Mouse (Mus musculus) hindbrain, postnatal 0 days (tissue): ENCODE data around the gene Zfp513. TPM values are rescaled to one million over a fixed set of nuclear protein-coding genes. Genes with fewer than 3 reads are reported as not detected.

Experiments used
- ATAC-seq: fragments of 200-750 bp; cut with Nextera tagmentation; 2 replicates; pipeline ENCODE4 v1.8.0; 2017; ENCODE audit warnings: mild to moderate bottlenecking, moderate TSS enrichment, moderate library complexity
- DNase-seq: peaks from one replicate; pipeline ENCODE4 v3.0.0-alpha.2; 2015; ENCODE audit warnings: low spot score
- H3K27ac ChIP-seq: fragments of 300-500 bp; sonication (generic); 2 replicates; pipeline ENCODE4 v1.5.1; 2014; ENCODE audit warnings: mild to moderate bottlenecking
- H3K27me3 ChIP-seq: fragments of 300-500 bp; sonication (generic); 2 replicates; pipeline ENCODE4 v1.6.1; 2014; ENCODE audit warnings: low read length, mixed read lengths; ENCODE audit not compliant: insufficient read depth
- H3K36me3 ChIP-seq: fragments of 300-500 bp; sonication (generic); 2 replicates; pipeline ENCODE4 v1.6.1; 2014; ENCODE audit warnings: low read length, mixed read lengths; ENCODE audit not compliant: insufficient read depth
- H3K4me1 ChIP-seq: fragments of 300-500 bp; sonication (generic); 2 replicates; pipeline ENCODE4 v1.6.1; 2014; ENCODE audit warnings: antibody characterized with exemption, low read length, mixed read lengths; ENCODE audit not compliant: insufficient read depth
- H3K4me2 ChIP-seq: fragments of 300-500 bp; sonication (generic); 2 replicates; pipeline ENCODE4 v1.6.1; 2014; ENCODE audit warnings: low read depth, mild to moderate bottlenecking, low read length, moderate library complexity, mixed read lengths
- H3K4me3 ChIP-seq: fragments of 300-500 bp; sonication (generic); 2 replicates; pipeline ENCODE4 v1.5.1; 2014; ENCODE audit warnings: low read length
- H3K9ac ChIP-seq: fragments of 300-500 bp; sonication (generic); replicated peaks from 2 replicates; pipeline ENCODE4 v1.6.1; 2014; ENCODE audit warnings: mild to moderate bottlenecking, low read length, moderate library complexity, mixed read lengths
- H3K9me3 ChIP-seq: fragments of 300-500 bp; sonication (generic); 2 replicates; pipeline ENCODE4 v1.6.1; 2016; ENCODE audit warnings: low read length, mixed read lengths
- CTCF ChIP-seq: IDR thresholded peaks from 2 replicates; pipeline ENCODE4 v1.5.1; 2016; ENCODE audit warnings: antibody characterized with exemption, control low read depth, low read depth
- WGBS: fragments of 180-500 bp; shearing (Covaris S2); extraction: QIAGEN DNeasy Blood & Tissue Kit; methylation state at CpG from one replicate; pipeline ENCODE4 v1.1.7; 2014; 5-methylcytosine and 5-hydroxymethylcytosine counted together
- polyA plus RNA-seq: library from polyadenylated mRNA; unstranded; fragments of >200 nt; fragmentation: Nextera tagmentation; extraction: Ambion mirVana; gene quantifications from 2 replicates; pipeline ENCODE4 v1.2.1, GENCODE M21; 2015
- total RNA-seq: library from RNA; depleted of rRNA; stranded (reverse); fragments of >200 nt; gene quantifications from 2 replicates; pipeline ENCODE4 v1.2.3, GENCODE M21; 2014

Gene Zfp513
- total and polyA plus RNA-seq, 2 experiments from 2014 or later: 9.6 to 11.4 TPM

DNA sequence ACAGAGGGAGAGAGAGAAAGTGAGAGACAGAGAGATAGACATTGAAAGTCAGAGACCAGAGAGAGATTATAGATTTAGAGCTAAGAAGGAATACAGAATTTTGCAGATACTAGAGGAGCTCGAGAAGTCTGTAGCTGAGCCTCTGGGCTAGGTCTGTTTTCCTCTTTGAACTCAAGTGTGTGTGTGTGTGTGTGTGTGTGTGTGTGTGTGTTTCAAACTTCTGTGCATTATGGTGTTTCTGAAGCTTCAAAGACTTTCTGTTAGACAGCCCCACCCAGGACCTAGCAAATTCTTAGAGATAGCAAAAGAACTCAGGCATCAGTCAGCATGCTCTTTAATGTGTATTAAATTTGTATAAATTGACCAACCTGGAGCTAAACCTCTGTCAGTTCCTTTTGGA lies 24.5 kb upstream of the Zfp513 start:
- 88% methylated on average over 1 of the region's 1 CpGs for WGBS
- TF ChIP-seq CTCF: no peak
- H3K36me3 ChIP-seq: no peaks in the 10 kb centered on the region
- H3K4me3 ChIP-seq: no peak overlapping the region
- no peak overlapping the region for H3K27ac ChIP-seq
- ATAC-seq (no peak), DNase-seq (no peak)
- no peak overlapping the region for H3K9ac ChIP-seq
- H3K4me2 ChIP-seq: no peak overlapping the region
- H3K4me1 ChIP-seq: no peaks in the 10 kb centered on the region
- H3K9me3 ChIP-seq: no peaks in the 10 kb centered on the region
- no peaks in the 10 kb centered on the region for H3K27me3 ChIP-seq

DNA sequence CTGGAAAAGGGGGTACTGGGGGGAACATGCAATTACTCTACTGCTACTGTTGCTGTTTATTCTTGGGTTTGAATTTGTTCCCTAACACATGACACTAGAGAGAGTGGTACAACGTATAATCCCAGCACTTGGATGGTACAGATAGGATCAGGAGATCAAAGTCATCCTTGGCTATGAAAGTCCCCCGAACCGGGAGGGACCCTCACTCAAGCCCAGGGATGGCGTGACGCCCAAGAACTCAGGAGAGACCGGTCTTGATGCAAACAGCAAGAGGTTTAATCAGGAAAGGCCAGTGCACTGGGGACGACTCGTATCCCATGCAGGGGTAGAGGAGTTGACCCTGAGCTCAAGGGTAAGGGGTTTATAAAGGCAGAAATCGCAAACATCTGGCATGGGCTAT lies 20.6 kb upstream of the Zfp513 start:
- Histone ChIP-seq H3K4me2 (no peak overlapping the region), H3K27me3 (no peaks in the 10 kb centered on the region), H3K9me3 (no peaks in the 10 kb centered on the region), H3K27ac (no peak overlapping the region), H3K4me3 (no peak overlapping the region), H3K36me3 (no peaks in the 10 kb centered on the region), H3K4me1 (no peaks in the 10 kb centered on the region), H3K9ac (no peak overlapping the region)
- DNase-seq (no peak), ATAC-seq (no peak)
- TF ChIP-seq CTCF: no peak
- WGBS: 92% methylated on average over 9 of the region's 9 CpGs

DNA sequence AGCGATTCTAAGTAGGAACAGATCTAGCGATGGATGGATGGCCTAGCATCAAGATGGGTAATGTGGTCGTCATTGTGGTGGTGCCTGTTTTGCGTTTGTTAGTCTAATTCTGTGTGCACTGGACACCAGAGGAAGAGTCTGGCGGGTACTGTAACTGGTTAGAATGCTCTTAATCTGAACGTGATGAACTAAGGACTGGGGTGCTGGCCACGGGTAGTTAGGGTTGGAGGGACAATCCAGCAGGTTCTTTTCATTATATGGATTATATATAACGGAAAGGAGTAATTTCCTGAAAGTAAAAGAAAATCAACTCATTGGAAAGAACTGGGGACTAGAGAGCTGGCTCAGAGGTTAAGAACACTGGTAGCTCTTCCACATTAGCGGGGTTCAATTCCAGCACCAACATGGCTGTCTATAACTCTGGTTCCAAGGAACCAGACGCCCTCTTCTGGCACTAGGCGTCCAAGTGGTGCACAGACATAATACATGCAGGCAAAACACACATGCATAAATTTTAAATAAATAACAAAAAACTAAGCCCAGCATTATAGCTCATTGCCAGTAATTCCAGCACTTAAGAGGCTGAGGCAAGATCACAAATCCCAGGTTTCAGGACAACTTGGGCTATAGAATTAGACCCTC lies 19.3 kb upstream of the Zfp513 start:
- H3K36me3 ChIP-seq: no peaks in the 10 kb centered on the region
- ATAC-seq (peak; percentile 54), DNase-seq (peak; percentile 84)
- H3K27ac ChIP-seq: peak overlapping the region; percentile 96
- no peaks in the 10 kb centered on the region for H3K27me3 ChIP-seq
- peak overlapping the region; percentile 84 for H3K4me2 ChIP-seq
- peak overlapping the region; percentile 94 for H3K4me3 ChIP-seq
- peak overlapping the region; percentile 93 for H3K9ac ChIP-seq
- peak; percentile 69 for TF ChIP-seq CTCF
- H3K9me3 ChIP-seq: no peaks in the 10 kb centered on the region
- H3K4me1 ChIP-seq: no peaks in the 10 kb centered on the region
- 15% methylated on average over 11 of the region's 11 CpGs for WGBS

DNA sequence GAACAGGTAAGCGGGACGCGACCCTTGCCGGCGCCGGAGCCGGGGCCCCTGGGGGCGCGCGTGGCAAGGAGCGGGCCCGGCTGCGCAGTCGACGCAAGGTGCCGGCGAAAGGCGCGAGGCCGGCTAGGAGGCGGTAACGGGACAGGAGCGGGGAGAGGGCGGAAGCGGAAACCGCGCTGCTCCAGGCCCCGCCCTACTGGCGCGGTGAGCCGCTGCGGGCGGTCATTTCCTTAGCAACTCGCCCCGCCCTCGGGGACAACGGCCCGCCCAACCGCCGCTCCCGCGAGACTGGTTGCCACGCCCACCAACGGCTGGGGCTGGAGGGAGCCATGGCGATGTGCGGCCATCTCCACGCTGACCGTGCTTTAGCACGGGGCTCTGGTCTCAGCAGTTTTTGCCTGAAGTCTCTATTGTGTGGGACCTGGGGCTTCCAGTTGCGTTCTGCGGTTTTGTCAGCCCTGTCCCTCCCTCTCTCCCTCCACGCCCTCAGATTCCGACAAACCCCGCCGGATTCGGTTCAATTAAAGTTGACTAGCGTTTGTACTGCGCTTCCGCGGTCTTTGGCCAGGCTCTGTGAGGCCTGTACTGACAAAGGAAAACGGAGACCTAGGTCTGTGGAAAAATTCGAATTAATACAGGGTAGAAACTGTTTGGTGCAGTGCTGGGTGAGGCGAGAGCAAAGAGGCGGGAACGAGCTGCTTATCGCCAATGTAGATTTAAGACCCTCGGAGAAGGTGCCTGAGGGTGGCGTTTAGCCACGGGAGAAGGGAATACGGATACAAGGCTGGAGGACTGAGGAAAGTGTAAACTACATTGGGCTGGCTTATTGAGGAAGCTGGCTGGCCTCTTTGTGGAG lies 18.6 kb upstream of the Zfp513 start, which contains the start of gene Ppm1g:
Gene Ppm1g (minus strand): TSS at position 240 of the 856 bp plus-strand sequence.
- ATAC-seq (peak; percentile 96), DNase-seq (peak; percentile 99)
- Histone ChIP-seq H3K27me3 (no peaks in the 10 kb centered on the region), H3K9me3 (no peaks in the 10 kb centered on the region), H3K36me3 (no peaks in the 10 kb centered on the region), H3K4me1 (no peaks in the 10 kb centered on the region), H3K9ac (peak within 1 kb of the TSS; percentile 93), H3K4me3 (peak within 1 kb of the TSS; percentile 94), H3K4me2 (peak within 1 kb of the TSS; percentile 84), H3K27ac (peak within 1 kb of the TSS; percentile 96)
- WGBS: 2% methylated on average over 52 of the region's 70 CpGs
- no peak; the same call in 1 of the 2 replicates for TF ChIP-seq CTCF

DNA sequence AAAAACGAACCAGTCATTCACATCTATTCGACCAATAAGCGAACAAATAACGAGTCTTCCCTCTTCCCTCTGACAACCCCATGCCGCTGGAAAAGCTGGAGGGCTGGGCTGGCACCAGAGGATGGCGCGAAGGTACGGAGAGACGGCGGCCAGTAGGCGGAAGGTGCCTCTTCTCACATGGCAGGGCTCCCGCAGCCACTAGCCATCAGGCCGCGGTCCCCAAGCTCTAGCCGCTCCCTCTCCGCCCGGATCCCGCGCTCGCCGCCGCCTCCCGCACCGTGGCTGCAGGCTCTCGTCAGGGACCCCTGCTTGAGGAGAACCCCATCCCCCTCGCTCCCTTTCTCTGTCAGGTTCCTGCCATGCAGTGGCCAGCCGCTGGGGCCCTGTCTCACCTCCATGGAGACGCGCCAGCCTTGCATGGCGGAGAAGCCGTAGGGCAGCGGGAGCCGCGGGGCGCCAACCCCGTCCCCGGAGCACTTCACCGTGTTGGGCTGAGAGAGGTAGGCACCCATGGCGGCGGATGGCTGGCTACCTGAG lies 17.9 kb upstream of the Zfp513 start:
- TF ChIP-seq CTCF: no peak; the same call in 1 of the 2 replicates
- no peaks in the 10 kb centered on the region for H3K36me3 ChIP-seq
- H3K27me3 ChIP-seq: no peaks in the 10 kb centered on the region
- peak overlapping the region; percentile 84 for H3K4me2 ChIP-seq
- no peaks in the 10 kb centered on the region for H3K9me3 ChIP-seq
- peak overlapping the region; percentile 96 for H3K27ac ChIP-seq
- H3K9ac ChIP-seq: peak overlapping the region; percentile 93
- peak overlapping the region; percentile 94 for H3K4me3 ChIP-seq
- ATAC-seq: peak; percentile 71
- under 1% methylated on average over 40 of the region's 40 CpGs for WGBS
- peak; percentile 64 for DNase-seq
- no peaks in the 10 kb centered on the region for H3K4me1 ChIP-seq

DNA sequence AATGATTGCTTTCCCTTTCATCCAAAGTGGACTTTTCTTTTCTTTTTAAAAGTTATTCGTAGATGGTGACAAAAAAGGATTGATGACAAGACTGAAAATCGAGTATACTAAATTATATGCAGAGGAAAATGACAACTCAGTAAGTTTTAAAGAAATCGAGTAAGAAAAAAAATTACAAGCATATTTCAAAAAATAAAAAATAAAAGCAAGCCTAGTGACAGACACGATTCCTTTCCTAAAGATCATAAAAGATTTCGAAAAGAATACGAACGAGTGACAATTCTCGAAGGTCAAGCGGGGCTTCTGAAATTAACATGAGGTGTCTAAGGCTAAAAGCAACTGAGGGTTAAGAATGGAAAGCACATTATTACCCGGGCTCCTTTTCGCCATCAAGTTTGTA lies 17.4 kb upstream of the Zfp513 start:
- H3K4me2 ChIP-seq: peak overlapping the region; percentile 84
- H3K9ac ChIP-seq: peak overlapping the region; percentile 93
- no peaks in the 10 kb centered on the region for H3K9me3 ChIP-seq
- no peaks in the 10 kb centered on the region for H3K36me3 ChIP-seq
- whole genome bisulfite sequencing: 2% methylated on average over 11 of the region's 11 CpGs
- H3K4me1 ChIP-seq: no peaks in the 10 kb centered on the region
- ATAC-seq: no peak
- H3K27ac ChIP-seq: peak overlapping the region; percentile 96
- H3K4me3 ChIP-seq: peak overlapping the region; percentile 94
- no peak for DNase-seq
- TF ChIP-seq CTCF: no peak
- no peaks in the 10 kb centered on the region for H3K27me3 ChIP-seq
